Mouse (Mus musculus): ENCODE data around the gene Itfg2.
"Not testable (repeated sequence)": the region's sequence is repeated elsewhere in the genome, so short reads cannot be mapped to it uniquely, and the experiment has no call there.

Gene Itfg2

GRCm38 (mm10) chr6:128383752-128384151 lies 41.0 kb downstream of the Itfg2 start:
- in situ Hi-C loops (cut with MboI, MseI): no loop called here

GRCm38 (mm10) chr6:128381254-128381653 lies 43.5 kb downstream of the Itfg2 start:
- in situ Hi-C loops (cut with MboI, MseI): no loop called here

- in situ Hi-C loops (cut with MboI, MseI): not testable (repeated sequence)
Measured at GRCm38 (mm10) chr6:128380594-128381167, 44.0 kb downstream of the Itfg2 start.

DNA sequence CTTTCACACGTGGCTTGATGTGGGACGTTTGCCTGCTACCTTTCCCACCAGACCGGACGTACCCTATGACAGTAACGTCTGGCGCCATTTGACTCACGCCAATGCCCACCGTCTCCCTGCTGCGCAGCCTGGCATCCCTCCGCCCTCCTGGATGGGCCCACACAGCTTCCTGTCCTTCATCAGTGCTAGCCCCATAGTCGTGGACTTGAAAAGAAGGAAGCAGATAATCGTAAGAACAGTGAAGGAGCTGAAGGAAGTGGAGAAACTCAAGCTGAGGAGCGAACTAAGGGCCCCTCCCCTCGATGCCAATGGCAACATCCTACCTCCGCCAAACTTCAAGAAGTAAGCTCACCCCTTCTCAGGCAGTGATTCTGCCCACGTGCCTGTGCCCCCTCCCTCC lies 45.1 kb downstream of the Itfg2 start:
- in situ Hi-C loops (cut with MboI, MseI): no loop called here

GRCm38 (mm10) chr6:128376371-128377085 lies 48.2 kb downstream of the Itfg2 start:
- in situ Hi-C loops (cut with MboI, MseI): no loop called here

DNA sequence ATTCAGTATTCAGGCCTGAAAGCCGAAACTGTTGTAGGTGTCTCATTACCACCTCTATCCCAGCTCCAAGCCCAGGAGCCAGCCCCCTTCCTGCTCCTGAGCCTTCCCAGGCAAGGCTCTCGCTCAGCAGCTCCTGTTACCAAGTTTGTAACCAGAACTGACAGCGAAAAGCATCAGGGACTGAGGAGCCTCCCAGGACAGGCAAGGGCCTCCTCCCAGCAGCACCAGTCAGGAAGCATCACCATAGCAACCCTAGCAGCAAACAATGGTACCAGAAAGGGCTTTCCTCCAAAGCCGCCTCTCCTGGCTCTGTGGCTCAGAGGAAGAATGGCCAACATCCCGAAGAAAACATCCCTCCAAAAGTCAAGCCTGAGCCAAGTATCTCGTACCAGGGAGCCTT lies 49.5 kb downstream of the Itfg2 start, which contains the start of the genes Tex52 and Gm44596:
Gene Tex52, plus strand, starts transcription at position 265 of the 400 bp plus-strand sequence.
Gene Gm44596, plus strand, starts transcription at position 312 of the 400 bp plus-strand sequence.
- in situ Hi-C loops (cut with MboI, MseI): no loop called here

GRCm38 (mm10) chr6:128370040-128370439 lies 54.7 kb downstream of the Itfg2 start:
- in situ Hi-C loops (cut with MboI, MseI): no loop called here

DNA sequence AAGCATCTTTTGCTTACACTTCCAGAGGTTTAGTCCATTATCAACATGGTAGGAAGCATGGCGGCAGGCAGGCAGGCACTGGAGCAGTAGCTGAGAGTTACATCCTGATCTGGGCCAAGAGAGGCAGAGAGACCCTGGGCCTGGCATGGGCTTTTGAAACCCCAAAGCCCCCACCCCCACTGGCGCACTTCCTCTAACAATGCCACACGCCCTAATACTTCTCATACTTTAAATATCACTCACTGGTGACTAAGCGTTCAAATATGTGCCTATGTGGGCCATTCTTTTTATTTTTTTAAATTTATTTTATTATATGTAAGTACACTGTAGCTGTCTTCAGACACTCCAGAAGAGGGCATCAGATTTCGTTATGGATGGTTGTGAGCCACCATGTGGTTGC lies 58.3 kb downstream of the Itfg2 start:
- in situ Hi-C loops (cut with MboI, MseI): no loop called here

- in situ Hi-C loops (cut with MboI, MseI): loop anchor here (5.0 kb wide), 1 partner anchor 48 kb away; no protein-coding TSS in a partner anchor
Measured at GRCm38 (mm10) chr6:128364721-128365120, 60.0 kb downstream of the Itfg2 start.

DNA sequence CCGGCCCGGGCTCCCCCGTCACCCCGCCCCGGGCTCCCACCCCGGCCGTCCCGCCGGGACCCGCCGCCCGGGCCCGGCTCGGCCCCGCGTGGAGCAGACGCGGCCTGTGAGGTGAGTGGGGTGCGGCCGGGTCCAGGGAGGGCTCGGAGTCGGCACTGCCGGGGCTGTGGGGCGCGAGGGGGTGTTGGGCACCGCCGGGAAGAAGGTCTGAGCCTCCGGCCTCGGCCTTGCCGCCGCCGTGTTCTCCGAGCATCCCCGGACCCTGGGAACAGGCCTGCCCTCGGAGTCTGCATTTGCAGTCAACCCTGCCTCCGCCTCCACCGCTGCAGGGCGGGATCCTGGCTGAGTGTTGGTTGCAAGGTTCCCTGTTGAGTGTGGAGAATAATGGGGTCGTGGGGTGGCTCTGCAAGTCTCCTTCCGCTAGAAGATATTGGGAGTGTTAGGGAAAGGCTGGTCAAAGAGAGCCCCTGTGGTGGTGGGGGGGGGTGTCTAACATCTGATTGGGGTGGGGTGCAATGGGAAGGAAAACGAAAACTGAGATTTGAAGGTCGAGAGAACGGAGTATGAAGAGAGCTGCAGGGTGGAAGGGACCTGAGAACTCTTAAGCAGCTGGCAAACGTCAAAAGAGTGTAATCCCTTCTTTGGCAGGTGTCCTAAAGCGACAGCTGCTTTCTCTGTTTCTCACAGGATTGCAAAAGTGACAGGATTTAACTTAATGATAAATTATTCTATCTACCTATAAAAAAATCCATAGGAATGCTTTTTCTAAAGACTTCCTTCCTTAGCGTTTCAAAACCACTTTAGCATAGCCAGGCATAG lies 61.5 kb downstream of the Itfg2 start:
- in situ Hi-C loops (cut with MboI, MseI): loop anchor here (5.0 kb wide), 1 partner anchor 49 kb away; no protein-coding TSS in a partner anchor

DNA sequence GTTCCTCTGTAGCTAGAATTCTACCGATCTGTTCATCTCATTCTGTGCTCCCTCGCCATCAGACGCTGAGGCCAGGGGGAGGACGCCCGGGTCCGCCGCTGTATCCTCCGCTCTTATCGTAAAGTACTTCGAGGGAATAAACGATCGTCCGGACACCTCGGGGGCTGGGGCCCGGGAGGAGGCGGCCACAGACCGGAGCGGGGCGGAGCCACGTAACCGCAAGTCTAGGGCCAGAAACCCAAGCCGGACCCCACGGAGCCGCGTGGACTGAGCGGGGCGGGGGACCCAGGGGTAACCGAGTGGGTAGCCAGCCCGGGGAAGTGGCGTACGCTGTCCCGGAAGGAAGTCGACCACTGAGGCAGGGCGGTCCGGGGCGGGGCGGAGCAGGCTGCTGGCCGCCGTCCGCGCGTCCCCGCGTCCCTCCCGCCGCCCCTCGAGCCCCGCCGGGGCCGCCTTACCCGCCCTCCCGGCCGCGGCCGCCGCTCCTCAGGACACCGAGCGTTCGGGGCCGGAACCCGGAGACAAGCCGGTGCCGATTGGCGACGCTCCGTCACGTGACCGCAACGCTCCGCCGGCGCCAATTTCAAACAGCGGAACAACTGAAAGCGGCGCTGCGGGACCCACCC lies 62.2 kb downstream of the Itfg2 start, which contains the start of the genes Rhno1 and Foxm1:
Gene Rhno1, minus strand, starts transcription at position 531 of the 626 bp plus-strand sequence.
Gene Foxm1, plus strand, starts transcription at position 587 of the 626 bp plus-strand sequence.
- in situ Hi-C loops (cut with MboI, MseI): loop anchor here (5.0 kb wide), 1 partner anchor 50 kb away; no protein-coding TSS in a partner anchor

DNA sequence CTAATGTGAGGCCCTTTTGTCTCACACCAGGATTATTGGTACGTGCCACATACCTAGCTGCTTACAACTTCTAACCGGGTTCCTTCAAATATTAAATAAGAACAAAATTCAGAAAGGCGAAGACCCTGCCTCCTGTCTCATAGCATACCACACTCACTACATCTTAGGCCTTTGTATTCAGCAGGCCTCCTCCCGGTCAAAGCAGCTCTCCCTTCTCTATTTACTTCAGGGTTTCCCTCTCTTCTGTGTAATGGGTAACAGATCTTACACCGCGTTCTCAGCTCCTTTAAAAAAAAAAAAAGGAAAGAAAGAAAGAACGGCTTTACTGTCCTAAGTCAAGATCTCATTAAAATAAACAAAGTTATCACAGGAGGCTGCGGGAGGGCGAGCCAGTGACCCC lies 62.8 kb downstream of the Itfg2 start:
- in situ Hi-C loops (cut with MboI, MseI): loop anchor here (5.0 kb wide), 1 partner anchor 50 kb away; no protein-coding TSS in a partner anchor

Measured in regulatory T cell (primary cell).